Mouse (Mus musculus) liver, postnatal 0 days (tissue): ENCODE measurements at regions not wholly inside any gene's neighbourhood (a gene's known extent, or its start where the extent isn't known, plus 50 kb on each side); places are given as distances from the start of the nearest gene placed in this dataset.

Source experiments
- CTCF ChIP-seq: sonication (generic); IDR thresholded peaks from 2 replicates; pipeline ENCODE4 v1.5.1; 2016; ENCODE audit warnings: antibody characterized with exemption, low read depth
- EP300 ChIP-seq: IDR thresholded peaks from 2 replicates; pipeline ENCODE4 v1.6.1; 2016; ENCODE audit warnings: antibody characterized with exemption, low read depth, mild to moderate bottlenecking

DNA sequence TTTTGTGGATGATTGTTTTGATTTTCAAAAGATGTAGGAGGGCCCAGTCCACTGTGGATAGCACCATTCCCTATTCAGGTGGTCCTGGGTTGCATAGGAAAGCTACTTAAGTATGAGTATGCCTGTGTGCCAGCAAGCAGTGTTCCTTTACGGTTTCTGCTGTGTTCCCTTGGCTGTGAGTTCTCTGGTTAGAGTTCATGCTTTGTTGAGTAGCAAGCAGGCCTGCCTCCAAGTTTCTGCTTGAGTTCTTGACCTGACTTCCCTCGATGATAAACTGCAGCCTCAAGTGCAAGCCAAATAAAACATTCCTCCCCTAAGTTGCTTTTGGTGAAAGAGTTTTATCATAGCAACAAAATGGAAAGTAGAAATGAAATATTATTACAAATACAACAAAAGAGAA lies 744.9 kb upstream of the Chrm3 start:
- TF ChIP-seq CTCF = no peak
- TF ChIP-seq EP300 = no peak
